Mouse (Mus musculus): ENCODE measurements at regions not wholly inside any gene's neighbourhood (a gene's known extent, or its start where the extent isn't known, plus 50 kb on each side); places are given as distances from the start of the nearest gene placed in this dataset.
A peak's percentile ranks its signal among the peaks of the same experiment; 100 is the strongest.

DNA sequence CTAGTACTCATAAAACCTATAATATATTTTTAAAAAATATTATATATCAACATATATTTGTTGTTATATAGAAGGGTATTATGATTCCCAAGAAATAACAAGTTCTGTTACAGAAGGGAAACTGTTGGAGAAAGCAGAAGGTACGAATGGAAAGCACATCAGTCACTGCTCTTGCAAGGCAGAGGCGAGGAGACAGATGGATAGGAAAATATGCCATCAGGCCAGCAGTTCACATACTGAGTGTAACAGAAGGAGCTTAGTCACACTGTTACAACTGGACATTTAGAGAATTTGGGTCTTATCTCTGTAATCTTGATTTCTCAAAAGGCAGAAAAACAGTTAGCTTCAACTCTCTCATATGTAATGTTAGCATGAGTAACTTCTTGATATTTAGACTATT lies 485.1 kb downstream of the Ipmk start:
- Histone ChIP-seq H3K4me1 (replicated peaks; ENCODE audit: control insufficient read depth in 2 of 2, insufficient read depth in 2 of 2, low read length in 1 of 2) (no peaks in the 10 kb centered on the region), H3K36me3 (replicated peaks; ENCODE audit: control insufficient read depth, insufficient read depth, low read depth) (no peaks in the 10 kb centered on the region), H3K4me3 (ENCODE audit: insufficient read depth in 1 of 2, low read depth in 2 of 2, low read length in 2 of 2) (no peak overlapping the region), H3K9me3 (ENCODE audit: control insufficient read depth, low read length) (no peaks in the 10 kb centered on the region), H3K27me3 (ENCODE audit: control insufficient read depth, insufficient read depth, low read length) (no peaks in the 10 kb centered on the region), H3K9ac (replicated peaks) (no peak overlapping the region), H3K4me2 (ENCODE audit: low read depth) (no peak overlapping the region), H3K27ac (no peak overlapping the region)
- TF ChIP-seq EP300 (IDR thresholded peaks at IDR 0.05; ENCODE audit: low read depth) (no peak), CTCF (IDR thresholded peaks at IDR 0.05; ENCODE audit: low read depth) (no peak)
- 36% methylated on average over 2 of the region's 2 CpGs for WGBS (ENCODE audit: insufficient replicate concordance)
- ATAC-seq (ENCODE audit: insufficient read depth) (no peak), DNase-seq (ENCODE audit: low read depth in 3 of 3, low spot score in 3 of 3) (no peak)

- Histone ChIP-seq H3K27me3 (ENCODE audit: control insufficient read depth, insufficient read depth, low read length) (no peaks in the 10 kb centered on the region), H3K9ac (replicated peaks) (no peak overlapping the region), H3K4me1 (replicated peaks; ENCODE audit: control insufficient read depth in 2 of 2, insufficient read depth in 2 of 2, low read length in 1 of 2) (no peaks in the 10 kb centered on the region), H3K9me3 (ENCODE audit: control insufficient read depth, low read length) (no peaks in the 10 kb centered on the region), H3K4me3 (ENCODE audit: insufficient read depth in 1 of 2, low read depth in 2 of 2, low read length in 2 of 2) (no peak overlapping the region), H3K27ac (no peak overlapping the region), H3K4me2 (ENCODE audit: low read depth) (no peak overlapping the region), H3K36me3 (replicated peaks; ENCODE audit: control insufficient read depth, insufficient read depth, low read depth) (no peaks in the 10 kb centered on the region)
- ATAC-seq (ENCODE audit: insufficient read depth) (no peak), DNase-seq (ENCODE audit: low read depth in 3 of 3, low spot score in 3 of 3) (no peak)
- no peak for TF ChIP-seq CTCF (IDR thresholded peaks at IDR 0.05; ENCODE audit: low read depth)
- TF ChIP-seq EP300 (IDR thresholded peaks at IDR 0.05; ENCODE audit: low read depth) = no peak
- WGBS (ENCODE audit: insufficient replicate concordance) = 19% methylated on average over 1 of the region's 1 CpGs
These were observed 487.5 kb downstream of the Ipmk start for GRCm38 (mm10) chr10:71835018-71835417.

DNA sequence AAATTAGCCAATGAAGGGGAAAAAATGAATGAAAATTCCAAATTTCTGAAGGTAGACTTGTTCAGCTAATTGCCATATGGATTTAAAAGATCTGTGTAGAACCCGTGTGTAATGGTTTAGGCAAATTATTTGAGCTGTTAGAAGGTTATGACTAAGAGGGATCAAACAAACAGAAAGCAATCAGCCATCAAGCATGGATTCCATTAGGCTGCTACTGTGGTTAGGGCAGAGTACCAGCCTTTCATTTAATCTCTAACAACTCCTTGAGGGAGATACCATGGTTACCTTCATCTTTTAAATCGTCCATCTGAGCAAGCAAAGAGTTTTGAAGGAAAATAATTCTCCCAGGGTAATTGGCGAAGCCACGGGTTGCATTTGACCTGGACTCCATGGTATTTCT lies 509.5 kb downstream of the Ipmk start:
- 55% methylated on average over 4 of the region's 4 CpGs for WGBS (ENCODE audit: insufficient replicate concordance)
- H3K9me3 ChIP-seq (ENCODE audit: control insufficient read depth, low read length) = no peaks in the 10 kb centered on the region
- no peak overlapping the region for H3K9ac ChIP-seq (replicated peaks)
- no peaks in the 10 kb centered on the region for H3K36me3 ChIP-seq (replicated peaks; ENCODE audit: control insufficient read depth, insufficient read depth, low read depth)
- H3K4me3 ChIP-seq (ENCODE audit: insufficient read depth in 1 of 2, low read depth in 2 of 2, low read length in 2 of 2) = no peak overlapping the region
- no peak overlapping the region for H3K27ac ChIP-seq
- no peak overlapping the region for H3K4me2 ChIP-seq (ENCODE audit: low read depth)
- no peaks in the 10 kb centered on the region for H3K4me1 ChIP-seq (replicated peaks; ENCODE audit: control insufficient read depth in 2 of 2, insufficient read depth in 2 of 2, low read length in 1 of 2)
- TF ChIP-seq CTCF (IDR thresholded peaks at IDR 0.05; ENCODE audit: low read depth) = no peak
- TF ChIP-seq EP300 (IDR thresholded peaks at IDR 0.05; ENCODE audit: low read depth) = no peak
- no peak for DNase-seq (ENCODE audit: low read depth in 3 of 3, low spot score in 3 of 3)
- no peak for ATAC-seq (ENCODE audit: insufficient read depth)
- H3K27me3 ChIP-seq (ENCODE audit: control insufficient read depth, insufficient read depth, low read length) = no peaks in the 10 kb centered on the region

GRCm38 (mm10) chr10:71857518-71857973 lies 510.0 kb downstream of the Ipmk start:
- Histone ChIP-seq H3K27me3 (ENCODE audit: control insufficient read depth, insufficient read depth, low read length) (no peaks in the 10 kb centered on the region), H3K4me1 (replicated peaks; ENCODE audit: control insufficient read depth in 2 of 2, insufficient read depth in 2 of 2, low read length in 1 of 2) (no peaks in the 10 kb centered on the region), H3K4me2 (ENCODE audit: low read depth) (no peak overlapping the region), H3K9me3 (ENCODE audit: control insufficient read depth, low read length) (no peaks in the 10 kb centered on the region), H3K4me3 (ENCODE audit: insufficient read depth in 1 of 2, low read depth in 2 of 2, low read length in 2 of 2) (no peak overlapping the region), H3K27ac (no peak overlapping the region), H3K36me3 (replicated peaks; ENCODE audit: control insufficient read depth, insufficient read depth, low read depth) (no peaks in the 10 kb centered on the region), H3K9ac (replicated peaks) (no peak overlapping the region)
- TF ChIP-seq EP300 (IDR thresholded peaks at IDR 0.05; ENCODE audit: low read depth) (no peak), CTCF (IDR thresholded peaks at IDR 0.05; ENCODE audit: low read depth) (peak; percentile 25; the same call in 1 of the 2 replicates)
- 46% methylated on average over 8 of the region's 8 CpGs for WGBS (ENCODE audit: insufficient replicate concordance)
- DNase-seq (ENCODE audit: low read depth in 3 of 3, low spot score in 3 of 3) (no peak), ATAC-seq (ENCODE audit: insufficient read depth) (no peak)

GRCm38 (mm10) chr10:71893726-71894125 lies 546.2 kb downstream of the Ipmk start:
- Histone ChIP-seq H3K4me3 (ENCODE audit: insufficient read depth in 1 of 2, low read depth in 2 of 2, low read length in 2 of 2) (no peak overlapping the region), H3K4me1 (replicated peaks; ENCODE audit: control insufficient read depth in 2 of 2, insufficient read depth in 2 of 2, low read length in 1 of 2) (no peaks in the 10 kb centered on the region), H3K9me3 (ENCODE audit: control insufficient read depth, low read length) (no peaks in the 10 kb centered on the region), H3K9ac (replicated peaks) (no peak overlapping the region), H3K27ac (no peak overlapping the region), H3K27me3 (ENCODE audit: control insufficient read depth, insufficient read depth, low read length) (no peaks in the 10 kb centered on the region), H3K36me3 (replicated peaks; ENCODE audit: control insufficient read depth, insufficient read depth, low read depth) (no peaks in the 10 kb centered on the region), H3K4me2 (ENCODE audit: low read depth) (no peak overlapping the region)
- TF ChIP-seq CTCF (IDR thresholded peaks at IDR 0.05; ENCODE audit: low read depth) = no peak
- TF ChIP-seq EP300 (IDR thresholded peaks at IDR 0.05; ENCODE audit: low read depth) = no peak
- DNase-seq (ENCODE audit: low read depth in 3 of 3, low spot score in 3 of 3) = no peak
- WGBS (ENCODE audit: insufficient replicate concordance) = 53% methylated on average over 2 of the region's 2 CpGs
- ATAC-seq (ENCODE audit: insufficient read depth) = no peak
